Mouse (Mus musculus) erythroblast, embryonic 14.5 days (primary cell): Measurements from ENCODE around the gene Gm5346. TPM values are rescaled to one million over a fixed set of nuclear protein-coding genes. Genes with fewer than 3 reads are reported as not detected.
"Not testable (repeated sequence)": the region's sequence is repeated elsewhere in the genome, so short reads cannot be mapped to it uniquely, and the experiment has no call there.

Source experiments
- H3K27me3 ChIP-seq: 2 replicates; pipeline ENCODE4 v1.6.1; 2012; ENCODE audit warnings: inconsistent platforms; ENCODE audit not compliant: control insufficient read depth
- H3K36me3 ChIP-seq: 2 replicates; pipeline ENCODE4 v1.6.1; 2012; ENCODE audit warnings: mild to moderate bottlenecking, inconsistent platforms; ENCODE audit not compliant: control insufficient read depth
- H3K4me1 ChIP-seq: 2 replicates; pipeline ENCODE4 v1.6.1; 2012; ENCODE audit warnings: inconsistent platforms; ENCODE audit not compliant: control insufficient read depth
- H3K4me3 ChIP-seq: replicated peaks from 2 replicates; pipeline ENCODE3; 2012; ENCODE audit warnings: moderate library complexity, mild to moderate bottlenecking, inconsistent platforms
- H3K9me3 ChIP-seq: 2 replicates; pipeline ENCODE4 v1.6.1; 2012; ENCODE audit warnings: low read length, inconsistent platforms, mixed read lengths; ENCODE audit not compliant: control insufficient read depth
- GATA1 ChIP-seq: IDR thresholded peaks from 2 replicates; pipeline ENCODE4 v1.6.1; 2012; ENCODE audit warnings: low read length, inconsistent platforms, mixed read lengths
- TAL1 ChIP-seq: IDR thresholded peaks from 3 replicates; pipeline ENCODE4 v1.6.1; 2012; ENCODE audit warnings: low read length, inconsistent platforms, mixed read lengths
- polyA plus RNA-seq: library from polyadenylated mRNA; stranded (reverse); fragments of >175 nt; gene quantifications from 2 replicates; pipeline ENCODE4 v1.2.3, GENCODE M21; 2012

The Gm5346 gene
- not detected in 2 replicates for polyA plus RNA-seq

- no peaks in the 10 kb centered on the region for H3K4me1 ChIP-seq
- H3K36me3 ChIP-seq = no peaks in the 10 kb centered on the region
- H3K4me3 ChIP-seq = no peak within 1 kb of the TSS
- TF ChIP-seq TAL1 = no peak
- TF ChIP-seq GATA1 = no peak
- H3K9me3 ChIP-seq = no peaks in the 10 kb centered on the region
- H3K27me3 ChIP-seq = no peaks in the 10 kb centered on the region
These were observed at the start of gene Gm5346 for GRCm38 (mm10) chr8:43627176-43627575. Gene Gm5346 (minus strand): TSS chr8:43627276.

- H3K4me1 ChIP-seq = no peaks in the 10 kb centered on the region
- H3K4me3 ChIP-seq = no peak overlapping the region
- H3K9me3 ChIP-seq = no peaks in the 10 kb centered on the region
- H3K27me3 ChIP-seq = no peaks in the 10 kb centered on the region
- TF ChIP-seq GATA1 = no peak
- no peak for TF ChIP-seq TAL1
- no peaks in the 10 kb centered on the region for H3K36me3 ChIP-seq
These were observed 11.0 kb downstream of the Gm5346 start for GRCm38 (mm10) chr8:43616046-43616445.

GRCm38 (mm10) chr8:43603657-43604056, 23.4 kb downstream of the Gm5346 start:
- not testable (repeated sequence) for H3K4me3 ChIP-seq, H3K27me3 ChIP-seq, H3K9me3 ChIP-seq, H3K4me1 ChIP-seq, H3K36me3 ChIP-seq

GRCm38 (mm10) chr8:43603166-43603565, 23.9 kb downstream of the Gm5346 start:
- not testable (repeated sequence) for H3K27me3 ChIP-seq, H3K4me3 ChIP-seq, H3K36me3 ChIP-seq

GRCm38 (mm10) chr8:43576607-43577006, 50.5 kb downstream of the Gm5346 start, which contains the start of gene Adam26a:
Gene Adam26a (minus strand): TSS chr8:43576707.
- not testable (repeated sequence) for H3K9me3 ChIP-seq, H3K27me3 ChIP-seq, H3K4me3 ChIP-seq, H3K4me1 ChIP-seq, H3K36me3 ChIP-seq

More at GRCm38 (mm10) chr8:43603166-43603565, 23.9 kb downstream of the Gm5346 start:
- H3K4me1 ChIP-seq, H3K9me3 ChIP-seq: not testable (repeated sequence)

Other genes with a start within 250 kb of the Gm5346 start
- not detected in 2 replicates for gene Adam26b, start 99.2 kb downstream of the Gm5346 start, polyA plus RNA-seq
- gene Adam26a, start 50.6 kb downstream of the Gm5346 start, polyA plus RNA-seq = not detected in 2 replicates
- not detected in 2 replicates for gene Adam34, start 82.8 kb upstream of the Gm5346 start, polyA plus RNA-seq